Mouse (Mus musculus) embryonic facial prominence, embryonic 10.5 days (tissue): ENCODE measurements around the gene Sephs2. TPM values are rescaled to one million over a fixed set of nuclear protein-coding genes. Genes with fewer than 3 reads are reported as not detected.

Experiments used
- DNase-seq: peaks from one replicate; pipeline ENCODE4 v3.0.0-alpha.2; 2017; ENCODE audit warnings: low spot score
- H3K27ac ChIP-seq: fragments of 300-500 bp; sonication (generic); replicated peaks from 2 replicates; pipeline ENCODE4 v1.5.1; 2016; ENCODE audit warnings: mild to moderate bottlenecking
- H3K27me3 ChIP-seq: fragments of 300-500 bp; sonication (generic); replicated peaks from 2 replicates; pipeline ENCODE4 v1.6.1; 2016; ENCODE audit warnings: low read depth, mild to moderate bottlenecking; ENCODE audit not compliant: poor library complexity, severe bottlenecking
- H3K36me3 ChIP-seq: fragments of 300-500 bp; sonication (generic); replicated peaks from 2 replicates; pipeline ENCODE4 v1.6.1; 2016; ENCODE audit warnings: mild to moderate bottlenecking, moderate library complexity
- H3K4me1 ChIP-seq: fragments of 300-500 bp; sonication (generic); 2 replicates; pipeline ENCODE4 v1.6.1; 2016
- H3K4me3 ChIP-seq: fragments of 300-500 bp; sonication (generic); 2 replicates; pipeline ENCODE4 v1.5.1; 2016; ENCODE audit warnings: mild to moderate bottlenecking, moderate library complexity
- H3K9me3 ChIP-seq: fragments of 300-500 bp; sonication (generic); 2 replicates; pipeline ENCODE4 v1.6.1; 2016; ENCODE audit warnings: mild to moderate bottlenecking
- WGBS: fragments of 180-500 bp; shearing (Covaris S2); methylation state at CpG from one replicate; pipeline ENCODE4 v1.1.7; 2016; 5-methylcytosine and 5-hydroxymethylcytosine counted together
- polyA plus RNA-seq: library from polyadenylated mRNA; unstranded; fragments of >200 nt; fragmentation: Nextera tagmentation; extraction: Ambion mirVana; gene quantifications from 2 replicates; pipeline ENCODE4 v1.2.1, GENCODE M21; 2016

Sephs2 gene
- polyA plus RNA-seq, 1 experiment from 2014 or later, result 86.4 TPM

DNA sequence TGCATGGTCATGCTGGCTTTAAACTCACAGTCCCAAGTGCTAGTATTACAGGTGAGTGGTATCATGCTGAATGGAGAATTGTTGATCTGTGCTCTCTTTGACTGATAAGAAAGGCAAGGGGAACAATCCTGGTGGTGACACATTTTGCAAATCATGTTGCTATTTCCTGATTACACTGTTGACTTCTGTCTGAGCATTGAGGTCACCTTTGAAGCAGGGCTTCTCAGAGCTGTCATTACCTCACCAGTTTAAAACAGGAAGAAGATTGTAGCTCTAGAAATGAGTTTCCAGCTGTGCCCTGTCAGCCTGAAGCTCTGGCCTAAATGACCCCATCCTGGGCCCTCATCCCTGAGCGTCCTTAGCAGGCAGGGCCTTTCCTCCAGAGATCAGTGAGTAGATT lies 14.1 kb upstream of the Sephs2 start:
- no peak overlapping the region for H3K27ac ChIP-seq
- 55% methylated on average over 1 of the region's 1 CpGs for WGBS
- no peak for DNase-seq
- H3K27me3 ChIP-seq, result no peaks in the 10 kb centered on the region
- H3K4me3 ChIP-seq, result no peak overlapping the region
- no peaks in the 10 kb centered on the region for H3K36me3 ChIP-seq
- 0 out of 2 replicates have a peak, but pooled peaks cover 5% of the 10 kb centered on the region for H3K4me1 ChIP-seq
- H3K9me3 ChIP-seq, result peaks cover 15% of the 10 kb centered on the region

DNA sequence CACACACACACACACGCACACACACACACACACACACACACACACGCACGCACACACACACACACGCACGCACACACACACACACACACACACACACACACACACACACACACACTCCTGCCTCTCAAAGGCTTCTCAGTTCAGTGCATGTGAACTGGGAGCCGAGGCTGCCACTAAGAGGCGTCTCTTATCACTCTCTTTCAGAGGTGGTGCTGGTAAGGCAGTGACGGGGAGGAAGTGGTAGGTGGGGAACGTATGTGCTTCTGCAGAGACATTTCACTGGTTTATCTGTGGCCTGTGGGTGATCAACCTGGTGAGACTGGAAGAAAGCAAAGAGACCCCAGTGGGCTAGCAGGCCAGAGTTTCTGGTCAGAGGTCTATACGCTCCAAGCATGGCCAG lies 11.3 kb upstream of the Sephs2 start:
- DNase-seq, result no peak
- H3K9me3 ChIP-seq, result peaks cover 15% of the 10 kb centered on the region
- no peaks in the 10 kb centered on the region for H3K27me3 ChIP-seq
- 0 out of 2 replicates have a peak, but pooled peaks cover 3% of the 10 kb centered on the region for H3K4me1 ChIP-seq
- no peaks in the 10 kb centered on the region for H3K36me3 ChIP-seq
- H3K27ac ChIP-seq, result no peak overlapping the region
- no peak overlapping the region for H3K4me3 ChIP-seq
- 64% methylated on average over 10 of the region's 10 CpGs for WGBS

DNA sequence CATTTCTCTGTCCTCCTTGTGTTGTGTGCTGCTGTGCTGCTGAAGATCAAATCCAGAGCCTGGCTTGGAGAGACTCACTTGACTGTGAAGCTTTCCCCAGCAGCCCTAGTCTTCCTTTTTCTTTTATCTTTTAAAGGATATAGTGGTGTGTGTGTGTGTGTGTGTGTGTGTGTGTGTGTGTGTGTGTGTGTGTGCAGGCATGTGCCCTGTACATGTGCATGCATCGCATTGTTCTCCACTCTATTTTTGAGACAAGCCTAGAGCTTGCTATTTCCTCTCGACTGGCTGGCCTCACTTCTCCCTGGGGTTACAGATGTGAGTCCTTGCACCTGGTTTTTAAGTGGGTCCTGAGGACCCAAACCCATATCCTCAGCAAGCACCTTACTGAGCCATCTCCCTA lies 8.3 kb upstream of the Sephs2 start:
- 90% methylated on average over 2 of the region's 2 CpGs for WGBS
- DNase-seq, result no peak
- Histone ChIP-seq H3K27me3 (no peaks in the 10 kb centered on the region), H3K4me3 (no peak overlapping the region), H3K4me1 (peaks cover 8% of the 10 kb centered on the region; the same call in 1 of the 2 replicates), H3K36me3 (no peaks in the 10 kb centered on the region), H3K27ac (no peak overlapping the region), H3K9me3 (peaks cover 2% of the 10 kb centered on the region; the same call in 1 of the 2 replicates)

DNA sequence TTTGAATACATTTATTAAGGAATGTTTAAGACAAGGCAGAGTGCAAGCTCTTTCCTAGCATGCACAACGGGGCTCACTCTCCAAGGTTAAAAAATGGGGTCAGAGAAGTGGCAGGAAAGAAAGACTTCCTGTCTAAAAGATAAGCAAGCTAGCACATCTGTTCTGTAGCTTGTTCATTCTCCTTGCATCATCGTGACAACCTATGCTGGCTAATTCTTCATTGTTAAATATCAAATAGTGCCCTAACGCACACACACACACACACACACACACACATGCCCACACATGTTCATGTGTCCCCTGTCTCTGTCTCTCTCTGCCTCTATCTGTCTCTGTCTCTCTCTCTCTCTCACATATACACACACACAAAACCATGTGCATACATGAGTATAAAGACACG lies 7.3 kb upstream of the Sephs2 start:
- no peaks in the 10 kb centered on the region for H3K36me3 ChIP-seq
- no peak overlapping the region for H3K4me3 ChIP-seq
- peaks cover 8% of the 10 kb centered on the region; the same call in 1 of the 2 replicates for H3K4me1 ChIP-seq
- H3K27me3 ChIP-seq, result no peaks in the 10 kb centered on the region
- DNase-seq, result no peak
- no peak overlapping the region for H3K27ac ChIP-seq
- H3K9me3 ChIP-seq, result no peaks in the 10 kb centered on the region
- 76% methylated on average over 4 of the region's 4 CpGs for WGBS

DNA sequence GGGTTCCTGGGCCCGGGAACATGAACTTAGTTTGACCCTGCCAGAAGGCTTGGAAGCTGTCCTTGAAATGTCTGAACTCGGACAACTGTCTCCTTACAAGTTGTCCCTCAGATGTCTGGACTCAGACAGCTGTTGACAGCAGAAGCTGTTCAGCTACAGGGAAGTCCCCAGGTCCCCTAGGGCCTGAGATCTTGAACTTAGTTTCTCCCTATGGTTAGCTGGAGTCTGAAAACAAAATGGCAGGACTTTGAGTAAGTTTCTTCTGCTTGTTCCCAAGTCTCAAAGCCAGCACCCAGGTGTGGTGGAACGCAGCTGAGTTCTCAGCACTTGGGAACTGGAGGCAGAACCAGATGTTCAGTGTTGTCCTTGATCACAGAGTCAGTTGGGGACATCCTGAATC lies 6.2 kb upstream of the Sephs2 start:
- H3K4me3 ChIP-seq, result no peak overlapping the region
- no peaks in the 10 kb centered on the region for H3K27me3 ChIP-seq
- peaks cover 8% of the 10 kb centered on the region; the same call in 1 of the 2 replicates for H3K4me1 ChIP-seq
- 74% methylated on average over 3 of the region's 3 CpGs for WGBS
- no peaks in the 10 kb centered on the region for H3K9me3 ChIP-seq
- no peak overlapping the region for H3K27ac ChIP-seq
- no peak for DNase-seq
- no peaks in the 10 kb centered on the region for H3K36me3 ChIP-seq

DNA sequence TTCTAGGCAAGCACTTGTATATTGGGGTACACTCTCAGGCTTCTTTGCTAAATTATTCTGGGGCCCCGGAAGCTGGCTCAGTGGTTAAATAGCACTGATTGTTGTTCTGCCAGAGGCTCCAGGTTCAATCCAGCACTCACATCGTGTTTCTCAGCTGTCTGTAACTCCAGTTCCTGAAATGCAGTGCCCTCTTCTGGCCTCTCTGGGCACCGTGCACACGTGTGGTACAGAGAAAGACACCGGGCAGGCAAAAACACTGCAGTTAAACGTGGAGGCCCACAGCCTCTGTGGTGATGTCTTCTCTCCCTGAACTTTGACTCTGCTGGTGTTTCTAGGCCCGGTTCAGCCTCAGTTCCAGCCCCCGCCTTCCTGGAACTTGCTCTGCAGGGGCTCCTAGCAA lies 4.5 kb upstream of the Sephs2 start:
- Histone ChIP-seq H3K4me1 (peaks cover 17% of the 10 kb centered on the region), H3K27ac (peak overlapping the region; percentile 40; the same call in 1 of the 2 replicates), H3K27me3 (no peaks in the 10 kb centered on the region), H3K36me3 (no peaks in the 10 kb centered on the region), H3K9me3 (no peaks in the 10 kb centered on the region), H3K4me3 (no peak overlapping the region)
- 23% methylated on average over 8 of the region's 8 CpGs for WGBS
- DNase-seq, result peak; percentile 54

DNA sequence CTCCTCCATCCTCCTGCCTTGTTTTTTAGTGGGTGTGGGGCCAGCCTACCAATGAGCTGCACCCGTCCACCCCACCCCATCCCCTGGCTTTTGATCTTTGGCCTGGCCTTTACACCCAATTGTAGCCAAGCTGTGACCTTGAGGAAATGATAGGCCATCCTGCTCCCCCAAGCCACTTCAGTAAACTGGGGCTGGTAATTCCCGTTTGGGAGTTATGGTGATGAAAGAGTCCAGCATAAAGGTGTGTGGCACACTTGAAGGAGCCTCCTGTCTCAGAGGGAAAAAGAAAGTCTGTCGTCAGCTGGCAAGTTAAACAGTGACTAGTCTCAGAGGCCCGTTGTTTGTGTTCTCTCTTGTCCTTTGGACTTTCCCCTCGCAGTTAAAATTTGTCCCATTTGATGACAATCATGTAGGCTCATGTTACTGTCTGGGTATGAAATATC lies 2.7 kb upstream of the Sephs2 start:
- no peak for DNase-seq
- no peaks in the 10 kb centered on the region for H3K27me3 ChIP-seq
- WGBS, result 65% methylated on average over 5 of the region's 5 CpGs
- H3K36me3 ChIP-seq, result peaks cover 15% of the 10 kb centered on the region
- H3K27ac ChIP-seq, result no peak overlapping the region
- no peak overlapping the region for H3K4me3 ChIP-seq
- H3K9me3 ChIP-seq, result peaks cover 7% of the 10 kb centered on the region; the same call in 1 of the 2 replicates
- peaks cover 27% of the 10 kb centered on the region for H3K4me1 ChIP-seq

DNA sequence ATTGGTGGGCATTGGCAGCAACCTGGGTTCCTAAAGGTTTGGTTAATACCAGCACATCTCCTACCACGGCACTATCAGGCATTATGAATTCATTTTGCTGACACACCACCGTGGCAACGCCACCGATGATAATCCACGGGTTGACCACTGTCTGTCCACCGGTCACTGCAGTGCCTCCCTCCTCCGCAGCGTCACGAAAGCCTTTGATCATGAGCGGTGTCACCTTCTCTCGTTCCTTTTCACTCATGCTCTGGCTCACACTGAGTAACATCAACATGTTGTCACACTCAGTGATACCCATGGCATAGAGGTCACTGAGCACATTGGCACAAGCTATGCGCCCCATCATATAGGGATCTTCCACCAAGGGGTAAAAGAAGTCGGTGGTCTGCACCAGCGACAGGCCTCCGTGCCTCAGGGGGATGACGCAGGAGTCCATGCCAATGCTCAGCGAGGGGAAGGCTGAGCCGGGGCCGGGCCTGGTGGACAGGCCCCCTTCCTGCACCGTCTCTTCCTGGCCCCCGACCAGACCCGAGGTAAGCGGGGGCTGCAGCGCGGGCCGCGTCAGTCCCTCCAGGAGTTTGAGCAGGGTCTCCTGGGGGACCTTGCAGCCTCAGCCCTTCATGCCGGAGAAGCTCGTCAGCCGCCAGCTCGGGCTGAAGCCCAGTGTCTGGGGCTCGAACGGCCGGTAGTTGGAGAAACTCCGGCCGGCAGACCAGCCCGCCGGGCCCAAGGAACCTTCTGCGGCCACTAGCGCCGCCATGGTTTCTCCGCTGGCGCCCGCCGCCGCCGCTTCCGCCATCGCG lies 534 bp downstream of the Sephs2 start:
- 19% methylated on average over 50 of the region's 50 CpGs for WGBS

DNA sequence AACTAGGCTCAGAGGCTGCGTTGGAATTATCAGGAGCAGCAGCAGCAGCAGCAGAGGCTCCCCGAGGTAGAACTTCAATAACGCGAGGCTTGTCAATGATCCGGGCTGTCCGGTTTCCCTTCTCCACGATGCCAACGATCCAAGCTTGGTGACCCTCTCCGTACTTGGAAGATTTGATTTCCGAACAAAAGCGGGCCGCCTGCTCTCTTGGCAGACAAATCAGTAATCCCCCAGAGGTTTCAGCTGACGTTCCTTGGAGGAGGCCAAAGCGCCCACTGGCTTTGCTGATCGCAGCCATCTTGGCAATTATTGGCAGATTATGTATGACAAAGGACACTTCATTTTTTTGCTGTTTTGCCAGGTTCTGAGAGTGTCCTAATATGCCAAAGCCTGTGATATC lies 1.3 kb downstream of the Sephs2 start:
- H3K4me3 ChIP-seq, result peak overlapping the region; percentile 95
- WGBS, result 97% methylated on average over 15 of the region's 15 CpGs
- peaks cover 49% of the 10 kb centered on the region for H3K36me3 ChIP-seq
- no peak overlapping the region for H3K27ac ChIP-seq
- peaks cover 20% of the 10 kb centered on the region for H3K4me1 ChIP-seq
- H3K9me3 ChIP-seq, result peaks cover 14% of the 10 kb centered on the region; the same call in 1 of the 2 replicates
- DNase-seq, result no peak
- no peaks in the 10 kb centered on the region for H3K27me3 ChIP-seq

More for the DNA sequence above, 534 bp downstream of the Sephs2 start:
- no peaks in the 10 kb centered on the region for H3K27me3 ChIP-seq
- H3K36me3 ChIP-seq, result peaks cover 47% of the 10 kb centered on the region
- DNase-seq, result no peak
- peak overlapping the region; percentile 95 for H3K4me3 ChIP-seq
- peaks cover 20% of the 10 kb centered on the region for H3K4me1 ChIP-seq
- H3K27ac ChIP-seq, result peak overlapping the region; percentile 93
- peaks cover 13% of the 10 kb centered on the region; the same call in 1 of the 2 replicates for H3K9me3 ChIP-seq

DNA sequence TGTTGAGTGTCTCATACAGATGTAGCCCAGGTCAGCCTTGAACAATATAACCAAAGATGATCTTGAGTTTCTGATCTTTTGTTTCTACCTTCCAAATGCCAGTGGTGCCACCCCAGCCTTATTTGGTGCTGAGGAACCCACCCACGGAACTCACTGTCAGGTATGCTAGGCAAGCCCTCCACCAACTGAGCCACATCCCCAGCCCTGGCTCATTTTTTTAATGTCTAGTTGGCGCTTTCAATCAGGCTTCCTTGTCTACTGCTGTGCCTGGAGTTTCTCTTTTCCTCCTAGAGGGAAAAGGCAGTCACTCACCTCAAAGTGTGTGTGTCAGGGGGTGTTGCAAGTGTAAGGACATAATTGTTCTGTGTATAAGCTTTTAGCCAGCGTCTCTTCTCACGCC lies 2.8 kb downstream of the Sephs2 start:
- Histone ChIP-seq H3K36me3 (peaks cover 49% of the 10 kb centered on the region), H3K27me3 (no peaks in the 10 kb centered on the region), H3K27ac (no peak overlapping the region), H3K9me3 (peaks cover 14% of the 10 kb centered on the region; the same call in 1 of the 2 replicates), H3K4me3 (no peak overlapping the region), H3K4me1 (peaks cover 20% of the 10 kb centered on the region)
- WGBS, result 96% methylated on average over 4 of the region's 4 CpGs
- DNase-seq, result no peak

DNA sequence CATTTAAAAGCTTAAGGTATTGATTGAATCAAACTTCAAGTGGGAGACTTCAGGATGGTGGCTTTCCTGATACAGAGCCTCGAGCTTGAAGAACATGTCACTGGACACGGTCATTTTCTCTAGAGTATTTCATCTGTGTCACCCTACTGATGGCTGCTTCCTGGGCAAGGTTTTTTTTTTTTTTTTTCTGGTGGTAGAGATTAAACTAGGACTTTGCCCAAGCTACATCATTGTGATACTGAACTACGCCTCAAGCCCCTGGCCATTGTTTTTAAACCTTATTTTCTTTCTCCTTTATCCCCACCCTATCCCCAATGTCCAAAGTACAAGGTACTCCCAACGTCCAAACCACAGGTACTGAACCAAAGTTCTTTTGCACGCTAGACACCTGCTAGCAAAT lies 3.2 kb downstream of the Sephs2 start:
- no peak for DNase-seq
- Histone ChIP-seq H3K27ac (no peak overlapping the region), H3K4me1 (peaks cover 20% of the 10 kb centered on the region), H3K27me3 (no peaks in the 10 kb centered on the region), H3K4me3 (no peak overlapping the region), H3K9me3 (peaks cover 14% of the 10 kb centered on the region; the same call in 1 of the 2 replicates), H3K36me3 (peaks cover 49% of the 10 kb centered on the region)
- 92% methylated on average over 5 of the region's 5 CpGs for WGBS

DNA sequence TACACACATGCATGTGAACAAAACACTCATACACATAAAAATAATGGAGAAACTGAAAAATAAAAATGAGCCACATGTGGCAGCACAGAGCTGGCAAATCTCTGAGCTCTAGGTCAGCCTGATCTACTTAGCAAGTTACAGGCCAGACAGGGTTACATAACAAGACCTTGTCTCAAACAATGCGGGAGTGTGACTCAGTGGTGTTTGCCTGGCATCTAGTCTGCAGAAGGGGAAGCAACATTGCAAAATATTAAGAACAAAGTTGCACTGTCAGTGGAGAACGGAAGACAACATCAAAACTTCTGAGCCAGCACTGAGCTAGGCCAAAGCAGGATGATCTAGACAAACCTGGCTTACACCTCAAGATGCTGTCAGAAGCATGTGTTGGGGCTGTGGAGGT lies 3.6 kb downstream of the Sephs2 start:
- WGBS, result 94% methylated on average over 2 of the region's 2 CpGs

DNA sequence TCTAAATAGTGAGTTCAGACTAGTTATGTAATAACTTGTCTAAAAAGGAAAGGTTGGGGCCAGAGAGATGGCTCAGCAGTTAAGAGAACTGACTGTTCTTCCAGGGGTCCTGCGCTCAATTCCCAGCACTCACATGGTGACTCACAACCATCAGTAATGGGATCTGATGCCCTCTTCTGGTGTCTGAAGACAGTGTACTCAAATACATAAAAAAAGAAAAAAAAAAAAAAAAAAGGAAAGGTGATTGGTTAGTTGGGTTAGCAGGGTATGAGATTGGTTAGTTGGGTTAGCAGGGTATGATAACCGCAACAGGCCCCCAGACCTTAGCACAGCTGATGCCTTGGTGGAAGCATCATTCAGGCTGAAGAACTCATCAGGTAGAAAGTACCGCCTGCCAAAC lies 10.3 kb downstream of the Sephs2 start:
- Histone ChIP-seq H3K4me3 (no peak overlapping the region), H3K9me3 (peaks cover 3% of the 10 kb centered on the region; the same call in 1 of the 2 replicates), H3K27me3 (no peaks in the 10 kb centered on the region), H3K36me3 (peaks cover 11% of the 10 kb centered on the region), H3K4me1 (peaks cover 18% of the 10 kb centered on the region), H3K27ac (no peak overlapping the region)
- DNase-seq, result no peak
- 91% methylated on average over 3 of the region's 3 CpGs for WGBS

More for the DNA sequence above, 3.6 kb downstream of the Sephs2 start:
- no peaks in the 10 kb centered on the region for H3K27me3 ChIP-seq
- no peak overlapping the region for H3K4me3 ChIP-seq
- H3K9me3 ChIP-seq, result peaks cover 14% of the 10 kb centered on the region; the same call in 1 of the 2 replicates
- peaks cover 49% of the 10 kb centered on the region for H3K36me3 ChIP-seq
- H3K27ac ChIP-seq, result no peak overlapping the region
- no peak for DNase-seq
- H3K4me1 ChIP-seq, result peaks cover 20% of the 10 kb centered on the region
